Mouse (Mus musculus) natural killer cell, adult 2 months (primary cell): ENCODE measurements at regions not wholly inside any gene's neighbourhood (a gene's known extent, or its start where the extent isn't known, plus 50 kb on each side); places are given as distances from the start of the nearest gene placed in this dataset.
A peak's percentile ranks its signal among the peaks of the same experiment; 100 is the strongest.

ENCODE experiments used
- DNase-seq, 2 experiments: peaks; one replicate each; pipeline ENCODE4 v3.0.0; 2022; ENCODE audit warnings: low spot score in 2 of 2

DNA sequence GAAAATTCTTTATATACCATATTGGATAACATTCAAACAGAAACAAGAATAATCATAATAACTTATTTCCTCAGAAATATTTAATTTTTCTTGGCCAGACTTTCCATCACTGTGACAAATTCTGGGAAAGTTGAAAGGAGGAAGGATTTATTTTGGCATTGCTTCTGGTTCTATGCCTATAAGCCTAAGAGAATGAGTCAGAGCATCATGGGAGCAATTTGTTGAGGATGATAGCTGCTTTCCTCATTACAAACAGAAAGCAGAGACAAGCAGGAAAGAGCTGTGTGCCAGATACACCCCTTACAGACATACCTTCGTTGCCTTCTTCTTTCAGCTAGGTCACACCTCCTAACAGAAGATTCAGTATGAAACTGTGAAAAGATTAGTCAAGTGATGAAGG lies 115.3 kb downstream of the Rgs21 start:
- DNase-seq: no peak

DNA sequence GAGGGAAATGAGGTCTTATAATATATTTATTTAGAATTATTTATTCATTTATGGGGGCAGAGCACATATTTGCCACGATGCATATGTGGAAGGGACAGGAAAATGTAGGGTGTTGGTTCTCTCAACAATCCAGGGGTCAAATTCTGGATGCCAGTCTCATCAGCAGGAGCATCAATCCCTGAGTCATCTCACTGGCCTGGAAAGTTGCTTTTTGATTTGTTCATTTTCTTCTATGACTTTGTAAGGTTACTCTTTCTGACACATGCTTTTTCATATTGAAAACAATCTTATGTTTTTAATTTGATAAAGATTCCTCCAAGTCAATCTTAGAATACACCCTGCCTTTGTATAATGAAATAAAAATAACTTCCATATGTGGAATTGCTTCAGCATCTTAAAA lies 115.7 kb downstream of the Rgs21 start:
- DNase-seq: no peak

DNA sequence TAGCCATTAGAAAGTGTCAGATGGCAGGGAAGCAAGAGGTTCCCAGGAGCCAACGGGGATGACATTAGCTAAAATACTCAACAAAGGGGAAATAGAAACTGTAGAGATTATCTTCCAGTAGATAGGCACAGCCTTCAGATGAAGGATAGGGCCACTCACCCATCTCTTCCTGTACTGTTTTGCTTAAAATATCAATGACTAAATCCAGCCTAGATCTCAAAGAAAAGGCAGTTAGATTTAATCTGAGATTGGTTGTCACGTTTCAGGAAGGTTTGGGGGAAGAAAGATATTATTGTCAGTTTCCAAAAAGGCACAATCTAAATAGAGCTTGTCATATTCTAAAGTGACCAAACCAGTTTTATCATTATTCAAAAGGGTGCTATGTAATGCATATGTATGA lies 130.8 kb downstream of the Rgs21 start:
- no peak for DNase-seq

DNA sequence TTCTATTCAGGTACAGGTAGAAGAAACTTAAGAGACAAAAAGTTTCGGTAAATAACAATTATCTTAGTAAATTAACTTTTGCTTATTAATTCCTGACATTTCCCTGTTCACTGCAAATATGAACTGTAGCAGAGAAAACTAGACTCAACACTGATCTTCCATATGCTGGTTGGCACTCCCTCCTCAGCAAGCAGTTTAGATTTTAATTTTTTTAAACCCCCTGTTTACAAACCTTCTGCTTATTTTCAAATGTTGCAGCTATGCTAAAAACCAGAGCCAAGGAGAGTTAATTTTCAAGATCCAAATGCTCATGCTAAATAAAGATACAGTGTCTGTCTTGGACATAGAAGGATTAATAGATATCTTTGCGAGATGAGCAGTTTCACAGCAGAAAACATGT lies 134.7 kb downstream of the Rgs21 start:
- DNase-seq: no peak

DNA sequence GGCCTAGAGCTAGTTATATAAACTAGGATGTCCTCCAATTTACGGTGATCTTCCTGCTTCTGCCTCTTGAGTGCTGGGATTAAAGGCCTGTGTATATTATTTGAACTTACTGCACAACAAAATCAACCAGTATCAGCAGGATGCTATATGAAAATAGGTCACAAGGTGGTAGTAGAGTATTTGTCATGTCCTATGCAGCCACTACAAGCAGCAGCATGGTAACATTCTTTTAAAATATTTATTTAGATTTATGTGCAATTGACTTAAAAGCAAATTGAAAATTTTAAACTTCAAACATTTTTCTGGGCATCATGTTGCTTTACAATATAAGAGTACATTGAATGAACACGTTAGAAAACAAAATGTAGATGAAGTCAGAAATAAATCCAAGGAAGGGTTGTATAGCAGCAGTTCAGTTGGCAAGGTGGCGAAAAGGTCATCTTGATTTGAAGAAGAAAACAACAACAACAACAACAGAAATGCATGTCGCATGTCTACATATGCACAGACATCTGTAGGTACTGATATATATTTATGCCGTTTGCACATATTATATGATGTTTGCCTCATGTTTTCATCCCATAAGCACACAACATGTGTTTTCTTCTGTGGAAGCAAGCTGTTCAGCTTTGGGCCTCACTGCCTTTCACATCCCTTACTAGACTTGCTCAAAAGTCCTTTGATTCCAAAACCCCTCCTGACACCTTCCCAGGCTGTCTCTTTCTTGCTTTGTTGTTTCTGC lies 135.8 kb downstream of the Rgs21 start:
- no peak for DNase-seq

DNA sequence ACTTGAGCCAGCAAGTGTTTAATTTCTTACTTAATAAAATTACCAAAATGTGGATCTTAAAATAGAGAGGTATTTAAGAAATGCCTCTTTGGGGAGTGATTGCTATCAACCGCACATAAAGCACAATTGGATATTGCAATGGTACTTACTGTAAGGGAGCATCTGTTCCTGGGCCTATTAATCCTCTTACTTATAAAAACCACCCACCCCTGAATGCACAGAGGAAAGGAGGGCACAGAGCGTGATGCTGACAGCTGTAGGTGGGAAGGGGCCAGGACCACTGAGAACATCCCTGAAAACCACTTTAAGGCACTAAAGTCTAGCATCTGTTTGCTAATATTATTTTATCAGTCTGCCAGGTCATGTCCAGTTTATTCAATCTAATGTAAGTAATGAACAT lies 146.1 kb downstream of the Rgs21 start:
- DNase-seq: no peak

DNA sequence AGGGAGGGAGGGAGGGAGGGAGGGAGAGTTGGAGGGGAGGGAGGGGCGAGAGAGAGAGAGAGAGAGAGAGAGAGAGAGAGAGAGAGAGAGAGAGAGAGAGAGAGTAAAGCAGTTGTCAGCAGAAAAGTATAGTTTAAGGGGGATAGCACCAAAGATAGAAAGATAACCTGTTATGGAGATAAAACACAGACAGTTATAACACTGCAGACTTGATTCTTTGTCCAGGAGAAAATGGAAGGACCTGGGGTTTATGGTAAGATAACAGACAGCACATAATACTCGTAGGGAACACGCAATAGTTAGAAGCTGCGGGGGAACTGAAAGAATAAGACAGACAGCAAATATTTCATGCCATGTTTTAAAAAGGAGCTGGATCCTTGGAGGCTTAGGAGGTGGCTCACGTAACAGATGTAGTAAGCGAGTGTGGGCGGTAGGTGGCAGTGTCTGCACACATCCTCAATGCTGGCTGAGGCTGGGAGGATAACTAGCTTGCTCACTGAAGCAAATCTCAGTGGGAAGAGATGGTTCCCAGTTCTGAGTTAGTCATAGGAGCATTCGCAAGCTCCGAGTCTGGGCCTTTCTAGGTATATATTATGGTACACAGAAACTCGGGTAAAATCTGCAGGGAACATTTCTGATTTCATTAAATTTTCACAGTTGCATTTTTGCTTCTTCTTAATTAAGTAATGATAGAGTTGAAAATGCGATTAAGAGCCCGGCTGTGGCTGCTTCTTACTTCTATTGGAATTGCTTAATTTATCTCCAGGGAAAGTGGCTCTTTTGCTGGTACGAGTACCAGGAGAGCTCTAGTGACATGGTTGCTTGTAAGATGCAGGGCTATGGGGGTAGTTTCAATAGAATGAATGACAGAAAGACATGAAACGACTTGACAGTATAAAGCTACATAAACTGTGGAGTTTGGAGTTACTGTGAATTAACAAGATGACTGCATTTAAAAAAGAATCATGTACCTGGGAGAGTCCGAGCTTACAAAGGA lies 157.6 kb upstream of the Rgs1 start:
- peak; percentile 41 to 54 for DNase-seq

DNA sequence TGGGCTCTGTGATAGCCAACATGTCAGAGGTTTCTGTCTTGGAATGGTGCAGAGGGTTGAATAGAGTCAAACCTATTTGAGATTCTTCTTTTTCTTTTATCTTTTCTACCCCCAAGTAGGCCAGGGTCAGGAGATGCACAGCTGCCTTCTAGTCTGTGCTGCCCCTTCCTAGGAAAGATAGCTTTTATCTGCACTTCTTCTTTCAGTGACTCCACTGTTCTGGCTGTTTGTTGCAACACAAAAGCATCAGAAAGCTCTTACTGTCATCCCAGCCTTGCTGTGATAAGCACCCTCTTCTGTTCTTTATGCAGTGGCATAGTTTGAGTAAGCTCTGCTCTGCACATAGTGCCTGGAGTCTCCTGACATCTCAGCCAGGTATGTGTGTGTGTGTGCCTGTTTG lies 156.7 kb upstream of the Rgs1 start:
- no peak for DNase-seq

DNA sequence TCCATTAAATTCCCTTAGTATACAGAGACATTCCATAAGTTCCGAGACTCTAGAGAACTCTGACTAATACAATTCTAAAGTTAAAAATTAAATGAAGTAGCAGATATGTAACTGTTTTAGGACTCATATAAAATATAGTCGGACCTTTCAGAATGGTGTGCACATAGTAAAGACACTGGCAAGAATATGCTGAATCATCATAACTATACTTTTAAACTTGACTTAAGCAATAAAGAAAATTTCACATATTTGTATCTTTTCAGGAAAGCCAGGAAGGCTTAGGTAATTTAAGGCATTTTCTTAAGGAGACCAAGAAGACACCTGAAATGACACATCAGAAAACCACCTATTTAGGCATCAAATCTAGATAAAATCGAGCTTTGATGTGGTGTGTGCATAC lies 156.0 kb upstream of the Rgs1 start:
- DNase-seq: no peak

DNA sequence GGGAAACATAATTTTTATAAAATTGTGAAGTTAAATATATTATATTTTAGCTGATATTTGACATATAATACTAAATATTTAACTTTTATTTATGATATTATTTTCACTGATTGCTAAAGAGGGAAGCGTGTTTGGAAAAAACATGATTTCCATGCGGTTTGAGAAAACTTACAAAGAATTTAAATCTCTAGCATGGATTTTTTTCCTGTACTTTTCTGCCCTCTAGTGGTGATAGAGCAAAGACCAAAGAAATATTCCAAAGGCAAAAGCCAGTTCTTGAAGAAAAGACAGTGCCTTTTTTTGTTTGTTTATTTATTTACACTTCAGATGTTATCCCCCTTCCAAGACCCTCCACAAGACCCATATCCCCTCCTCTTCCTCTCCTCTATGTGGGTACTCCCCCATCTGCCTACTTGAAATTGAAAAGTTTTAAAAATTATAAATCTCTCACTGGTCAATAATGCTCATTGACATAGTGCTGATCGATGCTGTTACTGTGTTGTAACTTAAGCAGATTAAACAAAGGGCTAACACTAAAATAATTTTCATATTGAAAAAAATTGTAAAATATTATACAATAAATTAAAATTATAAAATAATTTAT lies 131.1 kb upstream of the Rgs1 start:
- no peak for DNase-seq

DNA sequence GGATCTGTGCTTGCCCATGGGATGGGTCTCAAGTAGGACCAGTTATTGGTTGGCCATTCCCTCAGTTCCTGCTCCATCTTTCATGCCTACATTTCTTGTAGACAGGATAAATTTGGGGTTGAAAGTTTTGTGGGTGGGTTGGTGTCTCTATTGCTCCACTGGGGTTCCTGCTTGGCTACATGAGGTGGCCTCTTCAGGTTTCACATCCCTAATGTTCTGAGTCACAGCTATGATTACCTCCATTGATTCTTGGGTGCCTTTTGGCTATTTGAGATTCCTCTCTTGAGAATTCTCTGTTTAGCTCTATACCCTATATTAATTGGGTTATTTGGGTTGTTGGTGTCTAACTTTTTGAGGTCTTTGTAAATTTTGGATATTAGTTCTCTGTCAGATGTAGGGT lies 125.1 kb upstream of the Rgs1 start:
- DNase-seq: no peak

DNA sequence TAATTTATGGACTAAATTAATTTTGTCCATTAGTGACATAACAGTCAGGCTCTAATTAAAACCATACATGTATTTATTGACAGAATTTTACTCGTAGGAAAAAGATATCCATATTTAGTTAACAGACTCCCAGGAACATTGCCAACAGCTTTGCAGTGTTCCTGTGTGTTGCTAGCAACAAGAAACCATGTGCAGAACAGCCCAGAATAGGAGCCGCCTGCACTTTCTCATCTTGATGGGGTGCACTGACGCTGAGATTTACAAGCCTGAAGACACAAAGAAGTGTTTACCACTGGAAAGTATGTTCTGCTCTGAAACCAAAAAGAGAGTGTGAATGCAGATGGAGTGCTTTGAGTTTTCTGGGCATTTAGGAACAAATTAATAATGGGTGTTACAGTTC lies 118.5 kb upstream of the Rgs1 start:
- no peak for DNase-seq

DNA sequence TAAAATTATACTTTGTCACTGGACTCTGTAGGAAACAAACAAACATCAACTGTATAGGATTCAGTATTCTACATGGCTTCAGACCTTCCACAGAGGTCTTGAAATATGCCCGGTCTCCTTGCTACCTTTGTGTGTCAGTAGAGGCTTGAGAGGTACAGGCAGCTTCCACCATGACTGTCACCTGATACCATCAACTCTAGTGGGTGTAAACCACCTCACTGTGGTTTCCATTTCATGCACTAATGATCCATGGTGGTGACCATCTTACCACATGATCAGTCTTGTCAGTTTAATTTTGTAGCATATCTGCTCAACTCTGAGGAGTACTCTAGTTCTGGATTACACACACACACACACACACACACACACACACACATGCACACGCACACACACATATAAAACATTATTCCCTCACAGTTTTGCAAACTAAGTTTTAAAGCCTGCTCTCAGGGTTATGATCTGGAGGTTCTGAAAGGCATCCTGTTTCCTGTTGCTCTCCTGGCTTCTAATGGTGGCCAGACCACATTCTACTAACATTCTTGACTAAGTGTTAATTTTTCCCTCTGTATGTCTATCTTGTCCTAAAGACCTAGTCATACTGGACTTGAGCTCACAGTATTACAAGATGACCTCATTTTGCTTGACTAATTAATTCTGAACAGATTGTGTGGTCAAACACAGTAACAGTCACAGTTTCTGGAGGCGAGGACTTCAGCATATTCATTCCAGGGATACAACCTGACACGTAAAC lies 106.7 kb upstream of the Rgs1 start:
- DNase-seq: peak; percentile 51 to 68

DNA sequence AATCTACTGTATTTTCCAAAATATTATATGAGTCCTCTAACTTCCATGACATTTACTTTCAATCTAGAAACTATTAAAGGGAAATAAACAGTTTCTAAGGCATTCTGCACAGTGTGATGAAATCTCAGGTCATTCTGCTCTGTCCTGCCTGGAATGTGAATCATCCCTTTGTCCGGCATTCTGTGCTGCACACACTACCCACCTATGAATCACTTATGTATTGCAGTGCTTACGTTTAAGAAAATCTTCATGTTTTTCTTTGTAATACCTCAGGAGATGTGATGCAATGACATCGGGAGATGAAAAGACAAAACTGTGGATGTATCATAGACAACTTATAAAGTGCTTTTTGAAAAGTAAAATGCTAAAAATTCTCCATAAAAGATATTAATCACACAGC lies 106.0 kb upstream of the Rgs1 start:
- no peak for DNase-seq

DNA sequence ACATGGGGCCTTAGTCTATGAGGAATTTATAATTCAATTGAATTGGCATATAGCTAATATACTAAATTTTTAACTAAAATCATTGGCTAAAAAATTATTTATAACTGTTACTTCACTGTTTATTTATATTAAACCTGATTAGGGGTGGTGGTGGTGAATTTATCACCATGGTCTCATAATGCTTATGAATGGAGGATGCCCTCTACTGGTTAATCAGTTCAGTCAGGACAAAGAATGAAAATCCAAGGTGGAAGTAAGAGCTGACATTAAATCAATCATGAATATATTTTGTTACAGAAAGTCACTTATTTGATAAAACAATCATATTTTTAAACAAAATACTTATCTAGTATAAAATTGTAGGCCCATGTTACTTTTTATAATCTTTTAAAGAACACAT lies 104.3 kb upstream of the Rgs1 start:
- no peak for DNase-seq

DNA sequence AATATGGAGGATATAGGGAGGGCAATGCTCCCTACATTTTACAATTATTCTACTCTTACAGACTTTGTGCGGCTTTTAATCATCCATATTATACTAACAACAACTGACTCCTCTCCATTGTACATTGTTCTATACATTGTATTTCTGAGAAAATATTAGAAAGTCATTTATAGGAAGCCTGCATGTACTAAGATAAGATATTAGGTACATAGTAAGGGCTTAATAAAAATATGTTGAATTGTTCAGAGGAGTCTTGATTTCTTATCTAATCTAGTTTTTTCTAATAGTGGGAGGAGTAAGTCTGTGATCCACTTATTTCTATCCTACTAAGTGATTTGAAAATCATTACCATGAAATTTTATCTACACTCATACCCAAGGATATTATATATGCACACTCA lies 94.8 kb upstream of the Rgs1 start:
- DNase-seq: no peak

DNA sequence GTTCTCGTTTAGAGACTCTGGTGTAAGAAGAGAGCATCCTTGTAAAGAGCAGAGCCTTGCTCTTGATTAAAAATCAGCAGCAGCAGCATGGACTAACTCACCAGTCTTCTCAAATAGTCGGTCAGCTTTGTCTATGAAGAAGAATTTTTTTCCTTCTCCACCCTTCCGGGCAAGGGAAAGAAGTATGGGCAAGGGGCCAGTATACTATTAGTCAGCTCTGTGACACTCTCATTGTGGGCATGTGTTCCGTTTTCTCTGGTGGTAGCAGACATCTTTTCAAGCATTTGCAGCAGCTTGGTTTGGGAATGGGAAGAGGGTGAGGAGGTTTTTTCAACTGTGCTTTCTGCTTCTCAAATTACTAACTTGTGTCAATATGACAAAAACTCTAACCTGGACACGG lies 94.3 kb upstream of the Rgs1 start:
- DNase-seq: no peak

DNA sequence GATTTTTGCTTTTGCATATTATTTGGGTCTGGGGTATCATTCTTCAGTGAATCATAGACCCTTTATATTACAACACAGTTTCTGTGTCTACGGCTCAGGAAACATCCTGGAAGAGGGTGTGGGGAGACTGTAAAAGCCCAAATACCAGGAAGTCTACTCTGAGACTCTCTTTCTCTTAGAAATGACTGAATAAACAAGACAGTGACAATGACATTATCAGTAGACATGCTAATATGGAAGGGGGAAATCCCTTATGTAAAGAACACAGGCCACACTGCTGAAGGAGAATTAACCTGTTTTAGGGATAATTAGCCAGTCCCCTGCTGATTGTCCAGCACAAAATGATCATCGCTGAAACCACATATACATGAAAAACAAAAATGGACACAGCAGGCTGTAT lies 88.5 kb upstream of the Rgs1 start:
- no peak for DNase-seq

DNA sequence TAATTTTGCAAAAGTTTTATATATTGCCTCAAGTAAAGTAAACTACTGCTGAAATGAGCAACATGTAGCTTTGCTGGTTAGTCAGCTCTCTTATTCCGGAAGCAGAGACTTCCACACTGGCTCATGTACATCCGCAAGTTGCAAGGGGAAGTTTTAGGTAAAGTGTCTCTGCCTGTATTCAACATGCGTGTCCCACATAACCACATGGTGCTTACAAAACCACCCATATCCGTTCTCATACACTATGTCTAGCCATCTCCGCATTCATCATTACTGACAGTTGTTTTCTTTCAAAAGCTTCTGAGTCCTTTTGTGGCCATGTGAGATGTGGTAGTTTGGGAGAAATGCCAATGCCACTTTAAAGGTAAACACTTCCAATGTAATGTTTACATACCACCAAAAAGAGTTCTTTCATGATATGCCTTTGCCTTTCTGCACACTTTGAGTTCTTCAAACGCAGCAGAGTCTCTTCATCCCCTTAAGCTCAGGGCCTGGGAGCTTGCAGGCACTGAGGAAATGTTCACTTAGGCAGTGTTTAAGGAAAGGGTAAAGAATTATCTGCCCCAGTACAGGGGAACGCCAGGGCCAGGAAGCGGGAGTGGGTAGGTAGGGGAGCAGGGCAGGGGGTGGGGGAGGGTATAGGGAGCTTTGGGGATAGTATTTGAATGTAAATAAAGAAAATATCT lies 81.5 kb upstream of the Rgs1 start:
- DNase-seq: peak; percentile 78 to 83

DNA sequence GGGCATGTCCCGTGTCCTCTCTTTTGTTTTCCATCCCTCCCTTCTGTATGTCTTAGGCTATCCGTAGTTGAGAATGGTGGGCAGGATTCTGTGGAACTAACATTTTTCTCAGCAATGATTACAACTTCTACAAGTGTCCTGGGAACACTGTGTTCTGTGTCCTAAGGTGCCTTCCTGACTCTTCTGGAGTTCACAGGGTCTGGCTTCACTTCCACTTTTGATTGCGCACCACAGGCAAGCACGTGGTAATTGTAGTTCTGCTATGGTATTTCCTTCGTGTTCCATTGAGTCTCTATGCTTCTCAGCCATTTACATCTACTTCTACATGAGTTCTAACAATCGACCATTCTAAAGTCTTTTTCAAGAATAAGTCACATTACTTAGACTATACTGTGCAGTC lies 70.4 kb upstream of the Rgs1 start:
- no peak for DNase-seq

DNA sequence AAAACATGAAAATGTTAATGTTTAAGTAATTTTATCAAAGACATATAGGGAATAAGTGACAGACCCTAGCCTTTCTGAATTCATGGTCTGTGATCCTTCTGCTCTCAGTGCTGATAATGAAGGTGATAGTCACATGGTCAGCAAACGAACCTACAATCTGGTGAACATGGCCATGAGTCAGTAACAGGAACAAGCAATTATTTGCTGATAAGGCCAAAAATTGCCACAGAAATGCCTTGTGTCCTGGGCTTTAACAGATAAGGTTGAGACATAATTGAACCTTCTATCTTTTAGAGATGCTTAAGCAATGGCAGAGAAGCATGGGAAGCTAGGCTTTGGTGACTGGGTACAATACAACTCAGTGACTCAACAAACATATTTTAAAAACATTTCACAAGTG lies 69.2 kb upstream of the Rgs1 start:
- no peak for DNase-seq
